Mouse (Mus musculus): ENCODE data around the gene Astn2. TPM values are rescaled to one million over a fixed set of nuclear protein-coding genes. Genes with fewer than 3 reads are reported as not detected.

Gene Astn2
- total RNA-seq (2021) (1 to 10 TPM; 1.6 to 1.8 TPM), polyA plus RNA-seq (2012; rRNA removed) (1.3 and 1.5 TPM in 2 replicates)
- long read RNA-seq, partial matches to known transcripts, result 0 of 2 reads
- long read RNA-seq, other reads (novel, unspliced or antisense), result 2 of 2 reads

GRCm38 (mm10) chr4:66404201-66404711, at the start of gene Astn2:
Gene Astn2, minus strand, starts transcription at chr4:66404611.
- peak; percentile 23 for DNase-seq

- DNase-seq, result peak; percentile 1
Measured at GRCm38 (mm10) chr4:66450115-66450514, 45.7 kb upstream of the Astn2 start.

- no peak for DNase-seq
Measured at GRCm38 (mm10) chr4:66431256-66431655, 26.8 kb upstream of the Astn2 start.

- peak; percentile 18 for DNase-seq
Measured at GRCm38 (mm10) chr4:66425804-66426203, 21.4 kb upstream of the Astn2 start.

GRCm38 (mm10) chr4:66414778-66415177, 10.4 kb upstream of the Astn2 start:
- no peak for DNase-seq

- DNase-seq, result no peak
Measured at GRCm38 (mm10) chr4:66405086-66405485, 675 bp upstream of the Astn2 start.

GRCm38 (mm10) chr4:66403708-66404200, 657 bp downstream of the Astn2 start:
- peak; percentile 36 for DNase-seq

- peak; percentile 2 for DNase-seq
Measured at GRCm38 (mm10) chr4:66403116-66403707, 1.2 kb downstream of the Astn2 start.

- peak; percentile 8 for DNase-seq
Measured at GRCm38 (mm10) chr4:66402611-66403010, 1.8 kb downstream of the Astn2 start.

GRCm38 (mm10) chr4:66401186-66401681, 3.2 kb downstream of the Astn2 start:
- DNase-seq, result no peak

GRCm38 (mm10) chr4:66399066-66399465, 5.3 kb downstream of the Astn2 start:
- DNase-seq, result peak; percentile 6

- DNase-seq, result no peak
Measured at GRCm38 (mm10) chr4:66397216-66397615, 7.2 kb downstream of the Astn2 start.

- DNase-seq, result no peak
Measured at GRCm38 (mm10) chr4:66393294-66393693, 11.1 kb downstream of the Astn2 start.

- no peak for DNase-seq
Measured at GRCm38 (mm10) chr4:66390480-66390879, 13.9 kb downstream of the Astn2 start.

- DNase-seq, result no peak
Measured at GRCm38 (mm10) chr4:66378586-66378985, 25.8 kb downstream of the Astn2 start.

- no peak for DNase-seq
Measured at GRCm38 (mm10) chr4:66370557-66371071, 33.8 kb downstream of the Astn2 start.

- DNase-seq, result no peak
Measured at GRCm38 (mm10) chr4:66365500-66365899, 38.9 kb downstream of the Astn2 start.

- no peak for DNase-seq
Measured at GRCm38 (mm10) chr4:66344632-66345031, 59.8 kb downstream of the Astn2 start.

GRCm38 (mm10) chr4:66337443-66337842, 67.0 kb downstream of the Astn2 start:
- peak; percentile 45 for DNase-seq

GRCm38 (mm10) chr4:66330600-66331285, 73.7 kb downstream of the Astn2 start:
- DNase-seq, result no peak

GRCm38 (mm10) chr4:66321051-66321450, 83.4 kb downstream of the Astn2 start:
- DNase-seq, result no peak

GRCm38 (mm10) chr4:66314806-66315484, 89.5 kb downstream of the Astn2 start:
- DNase-seq, result no peak

Data from adrenal gland, adult 2 months (tissue).